Mouse (Mus musculus) large intestine, adult 2 months (tissue): Measurements from ENCODE around the gene Chil3. TPM values are rescaled to one million over a fixed set of nuclear protein-coding genes. Genes with fewer than 3 reads are reported as not detected.
"Not testable (repeated sequence)": the region's sequence is repeated elsewhere in the genome, so short reads cannot be mapped to it uniquely, and the experiment has no call there.

ENCODE experiments used
- DNase-seq: peaks from one replicate; pipeline ENCODE4 v3.0.0-alpha.2; 2012; ENCODE audit warnings: low read depth, low spot score
- WGBS: fragments of 180-500 bp; shearing (Covaris S2); methylation state at CpG from one replicate; pipeline ENCODE4 v1.1.7; 2018; 5-methylcytosine and 5-hydroxymethylcytosine counted together
- polyA plus RNA-seq: library from polyadenylated mRNA; depleted of rRNA; stranded (reverse); fragments of >200 nt; gene quantifications from 2 replicates; pipeline ENCODE4 v1.2.3, GENCODE M21; 2012; rRNA removed

Chil3 gene
- 0.07 TPM in 1 of 2 replicates, not detected in the other for polyA plus RNA-seq

DNA sequence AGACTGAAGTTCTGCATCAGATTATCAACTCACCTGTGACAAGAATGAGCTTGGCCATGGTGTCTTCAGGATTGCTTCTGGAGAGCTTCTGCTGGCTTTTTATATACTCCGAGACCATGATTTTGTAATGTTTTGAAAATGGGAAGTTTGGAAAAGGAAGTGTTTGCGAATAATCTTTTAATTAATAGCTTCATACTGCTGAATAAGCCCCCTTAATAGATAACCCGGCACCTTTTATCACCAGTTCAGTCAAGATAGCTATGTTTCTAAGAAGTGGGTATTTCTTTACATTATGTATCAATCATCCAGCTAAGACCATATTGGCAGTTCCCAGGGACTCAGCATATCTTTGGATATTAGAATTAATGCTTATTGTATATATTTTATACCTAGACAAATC lies at the start of gene Chil3:
TSS of gene Chil3 (minus strand) at position 101 of the 400 bp plus-strand sequence.
- WGBS: 75% methylated on average over 3 of the region's 3 CpGs

DNA sequence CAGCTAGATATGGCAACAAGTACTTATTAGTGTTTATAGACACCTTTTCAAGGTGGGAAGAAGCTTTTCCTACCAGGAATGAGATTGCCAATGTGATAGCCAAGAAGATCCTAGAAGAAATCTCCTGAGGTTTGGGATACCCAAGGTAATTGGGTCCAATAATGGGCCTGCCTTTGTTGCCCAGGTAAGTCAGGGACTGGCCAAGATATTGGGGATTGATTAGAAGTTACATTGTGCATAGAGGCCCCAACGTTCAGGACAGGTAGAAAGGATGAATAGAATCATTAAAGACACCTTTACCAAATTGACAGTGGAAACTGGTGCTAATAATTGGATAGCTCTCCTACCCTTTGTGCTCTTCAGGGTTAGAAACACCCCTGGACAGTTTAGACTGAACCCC lies 30.7 kb upstream of the Chil3 start:
- WGBS: 52% methylated on average over 1 of the region's 1 CpGs

More for the DNA sequence above, at the start of gene Chil3:
- DNase-seq: no peak

DNA sequence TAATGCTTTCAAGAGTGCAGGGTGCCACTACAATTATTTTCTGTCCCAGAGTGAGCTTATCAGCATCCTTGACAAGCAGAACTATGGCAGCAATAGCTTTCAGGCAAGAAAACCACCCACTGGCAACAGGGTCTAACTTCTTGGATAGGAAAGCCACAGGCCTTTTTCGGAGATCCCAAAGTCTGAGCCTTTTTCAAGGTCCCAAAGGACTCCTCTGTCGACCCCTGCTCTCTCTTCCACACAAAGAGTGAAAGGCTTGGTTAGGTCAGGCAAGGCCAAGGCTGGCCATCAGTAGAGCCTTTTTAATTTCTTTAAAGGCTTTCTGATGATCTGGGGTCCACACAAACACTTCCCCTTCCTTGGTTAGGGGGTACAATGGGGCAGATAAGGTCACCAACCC lies 29.9 kb upstream of the Chil3 start:
- DNase-seq: not testable (repeated sequence)
- WGBS: 60% methylated on average over 2 of the region's 2 CpGs

More for the DNA sequence above, 30.7 kb upstream of the Chil3 start:
- DNase-seq: not testable (repeated sequence)

DNA sequence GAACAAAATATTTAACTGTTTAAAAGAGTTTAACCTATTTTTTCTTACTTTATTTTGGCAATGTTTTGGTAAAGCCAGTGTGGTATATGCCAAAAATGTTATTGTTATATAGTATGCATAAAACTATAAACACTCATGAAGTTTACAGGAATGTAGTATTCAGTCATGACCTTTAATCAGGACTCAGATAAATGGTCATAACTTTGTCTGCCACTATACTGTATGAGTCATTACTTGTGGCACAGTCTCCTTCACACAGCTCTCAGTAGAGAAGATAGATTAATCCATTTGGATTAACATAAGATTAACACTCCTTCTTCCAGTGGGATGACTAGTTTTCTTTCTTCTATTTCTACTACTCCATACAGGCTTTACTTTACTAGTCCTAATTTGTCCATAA lies 28.9 kb upstream of the Chil3 start:
- no peak for DNase-seq

DNA sequence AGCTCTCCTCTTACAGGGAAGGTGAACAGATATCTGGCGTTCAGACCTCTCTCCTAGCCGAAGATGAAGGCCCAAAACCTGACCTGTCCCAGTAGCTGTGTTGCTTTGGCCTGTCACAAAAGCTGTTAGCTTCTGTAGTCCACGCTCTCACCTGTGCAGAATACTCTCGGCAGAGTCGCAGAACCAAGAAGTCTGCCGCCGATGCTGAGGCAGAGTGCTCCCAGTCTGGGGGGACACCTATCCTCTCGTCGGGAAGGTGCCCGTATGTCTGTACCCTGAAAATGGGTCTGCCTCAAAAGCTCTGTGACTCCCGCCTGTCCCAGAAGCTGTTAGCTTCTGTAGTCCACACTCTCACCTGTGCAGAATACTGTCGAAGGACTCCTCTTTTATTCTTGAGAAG lies 28.1 kb upstream of the Chil3 start:
- WGBS: 88% methylated on average over 12 of the region's 12 CpGs
- no peak for DNase-seq

DNA sequence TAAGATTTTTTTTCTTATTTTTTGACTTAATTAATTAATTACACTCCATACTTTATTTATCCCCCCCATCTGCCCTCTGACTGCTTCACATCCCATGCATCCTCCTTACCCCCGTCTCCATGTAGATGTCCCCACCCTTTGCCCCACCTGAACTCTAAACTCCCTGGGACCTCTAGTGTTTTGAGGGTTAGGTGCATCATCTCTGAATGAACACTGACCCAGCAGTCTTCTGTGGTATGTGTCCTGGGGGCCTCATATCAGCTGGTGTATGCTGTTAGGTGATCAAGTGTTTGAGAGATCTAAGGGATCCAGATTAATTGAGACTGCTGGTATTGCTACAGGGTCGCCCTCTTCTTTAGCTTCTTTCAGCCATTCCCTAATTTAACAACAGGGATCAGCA lies 20.6 kb upstream of the Chil3 start:
- whole genome bisulfite sequencing: 77% methylated on average over 2 of the region's 2 CpGs
- DNase-seq: no peak

DNA sequence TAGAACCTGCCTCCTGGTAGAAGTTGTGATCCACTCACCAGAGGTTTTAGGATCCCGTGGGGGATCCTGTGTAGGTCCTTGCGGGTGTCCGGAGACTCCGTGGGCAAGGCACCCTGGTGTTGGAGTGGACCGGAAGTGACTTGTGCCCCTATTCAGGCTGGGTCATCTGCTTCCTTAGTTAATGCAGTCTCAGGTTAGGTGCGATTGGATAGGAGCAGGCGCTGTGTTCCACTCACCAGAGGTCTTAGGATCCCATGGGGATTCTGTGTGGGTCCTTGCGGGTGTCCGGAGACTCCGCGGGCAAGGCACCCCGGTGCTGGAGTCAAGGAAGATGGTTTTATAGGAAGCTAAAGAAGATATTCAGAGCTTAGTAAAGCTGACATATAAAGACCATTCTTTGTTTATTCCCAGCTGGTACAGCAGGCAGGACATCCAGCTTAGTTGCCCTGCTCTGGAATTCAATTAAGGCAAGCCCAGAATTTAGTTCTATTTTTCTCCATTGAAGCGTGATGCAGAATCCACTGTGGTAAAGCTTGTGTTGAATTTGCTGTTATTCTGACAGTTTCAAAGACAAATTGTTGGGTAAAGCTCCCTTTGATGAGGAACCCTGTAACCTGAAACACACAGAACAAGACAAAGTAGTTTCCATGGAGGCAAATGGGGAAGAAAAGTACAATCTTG lies 10.3 kb upstream of the Chil3 start:
- DNase-seq: no peak
- 86% methylated on average over 13 of the region's 13 CpGs for WGBS

DNA sequence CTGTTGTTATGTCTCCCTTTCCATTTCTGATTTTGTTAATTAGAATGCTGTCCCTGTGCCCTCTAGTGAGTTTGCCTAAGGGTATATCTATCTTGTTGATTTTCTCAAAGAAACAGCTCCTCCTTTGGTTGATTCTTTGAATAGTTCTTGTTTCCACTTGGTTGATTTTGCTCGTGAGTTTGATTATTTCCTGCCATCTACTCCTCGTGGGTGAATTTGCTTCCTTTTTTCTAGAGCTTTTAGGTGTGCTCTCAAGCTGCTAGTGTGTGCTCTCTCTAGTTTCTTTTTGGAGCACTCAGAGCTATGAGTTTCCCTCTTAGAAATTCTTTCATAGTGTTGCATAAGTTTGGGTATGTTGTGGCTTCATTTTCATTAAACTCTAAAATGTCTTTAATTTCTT lies 7.6 kb upstream of the Chil3 start:
- 55% methylated on average over 2 of the region's 2 CpGs for WGBS
- not testable (repeated sequence) for DNase-seq

DNA sequence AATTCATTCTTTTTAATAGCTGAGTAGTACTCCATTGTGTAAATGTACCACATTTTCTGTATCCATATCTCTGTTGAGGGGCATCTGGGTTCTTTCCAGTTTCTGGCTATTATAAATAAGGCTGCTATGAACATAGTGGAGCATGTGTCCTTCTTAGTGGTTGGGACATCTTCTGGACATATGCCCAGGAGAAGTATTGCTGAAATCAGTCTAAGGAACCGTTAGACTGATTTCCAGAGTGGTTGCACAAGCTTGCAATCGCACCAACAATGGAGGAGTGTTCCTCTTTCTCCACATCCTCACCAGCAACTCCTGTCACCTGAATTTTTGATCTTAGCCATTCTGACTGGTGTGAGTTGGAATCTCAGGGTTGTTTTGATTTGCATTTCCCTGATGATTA lies 5.1 kb upstream of the Chil3 start:
- DNase-seq: not testable (repeated sequence)
- 59% methylated on average over 2 of the region's 2 CpGs for WGBS

DNA sequence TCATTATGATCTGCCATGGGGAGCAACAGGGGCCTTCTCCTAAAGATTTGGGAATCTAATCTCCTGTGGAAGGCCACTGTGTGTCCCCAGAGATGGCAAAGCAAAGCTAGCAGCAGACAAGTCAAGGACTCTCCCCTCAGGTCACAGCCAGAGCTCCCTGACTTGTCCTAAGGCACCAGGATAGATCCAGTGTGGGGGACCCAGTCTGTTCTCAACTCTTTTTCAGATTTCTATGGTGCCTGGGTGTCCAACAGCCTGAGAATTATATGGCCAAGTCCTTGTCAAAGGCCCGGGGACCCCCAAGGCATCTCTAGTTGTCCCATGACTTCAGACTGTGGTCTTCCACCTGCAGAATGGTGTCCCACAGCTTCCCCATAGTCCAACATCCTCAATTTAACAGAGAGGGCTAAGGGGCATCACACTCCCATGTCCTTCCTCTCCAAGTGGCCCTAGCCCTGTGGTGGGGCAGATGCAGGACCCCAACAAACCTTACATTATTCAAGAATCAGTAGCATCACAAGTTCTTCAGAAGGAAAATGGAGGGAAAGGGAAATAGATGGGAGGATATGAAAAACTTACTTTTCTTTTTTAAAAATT lies 3.9 kb upstream of the Chil3 start:
- WGBS: 80% methylated on average over 1 of the region's 1 CpGs

DNA sequence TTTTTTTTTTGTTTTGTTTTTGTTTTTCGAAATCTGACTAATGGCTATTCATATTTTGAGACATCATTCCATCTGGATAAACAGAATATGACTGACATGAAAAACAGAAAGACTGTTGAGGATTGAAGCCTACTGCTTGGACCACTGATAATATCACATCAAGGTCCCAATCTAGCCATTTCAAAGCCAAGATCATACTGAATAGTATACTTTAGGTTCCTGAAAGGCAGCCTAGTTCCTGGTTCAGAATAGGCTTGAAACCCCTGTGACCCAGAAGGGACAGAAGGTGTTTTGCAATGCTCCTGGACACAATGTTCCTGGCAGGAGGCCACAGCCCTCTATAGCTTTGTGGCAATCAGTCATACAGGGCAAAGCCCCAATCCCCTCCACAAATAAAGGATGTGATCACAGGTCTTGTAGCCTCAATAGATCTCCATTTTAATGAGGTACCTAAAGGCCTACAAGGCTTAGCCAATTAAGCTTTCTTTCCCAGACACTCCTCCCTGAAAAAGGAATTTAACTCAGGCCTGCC lies 3.2 kb upstream of the Chil3 start:
- 34% methylated on average over 1 of the region's 1 CpGs for WGBS
- no peak for DNase-seq

More for the DNA sequence above, 3.9 kb upstream of the Chil3 start:
- no peak for DNase-seq

DNA sequence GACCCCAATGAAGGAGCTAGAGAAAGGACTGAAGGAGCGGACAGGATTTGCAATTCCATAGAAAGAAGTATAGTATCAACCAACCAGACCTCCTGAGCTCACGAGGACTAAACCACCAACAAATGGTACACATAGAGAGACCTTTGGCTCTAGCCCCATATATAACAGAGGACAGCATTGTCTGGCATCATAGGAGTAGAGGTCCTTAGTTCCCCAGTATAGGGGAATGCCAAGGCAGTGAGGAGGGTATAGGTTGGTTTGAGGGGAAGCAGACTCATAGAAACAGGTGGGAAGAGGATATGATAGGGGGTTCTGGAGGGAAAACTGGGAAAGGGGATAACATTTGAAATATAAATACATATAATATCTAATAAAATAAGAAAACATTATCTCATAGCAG lies 13.0 kb downstream of the Chil3 start:
- DNase-seq: no peak
- 84% methylated on average over 2 of the region's 2 CpGs for WGBS

DNA sequence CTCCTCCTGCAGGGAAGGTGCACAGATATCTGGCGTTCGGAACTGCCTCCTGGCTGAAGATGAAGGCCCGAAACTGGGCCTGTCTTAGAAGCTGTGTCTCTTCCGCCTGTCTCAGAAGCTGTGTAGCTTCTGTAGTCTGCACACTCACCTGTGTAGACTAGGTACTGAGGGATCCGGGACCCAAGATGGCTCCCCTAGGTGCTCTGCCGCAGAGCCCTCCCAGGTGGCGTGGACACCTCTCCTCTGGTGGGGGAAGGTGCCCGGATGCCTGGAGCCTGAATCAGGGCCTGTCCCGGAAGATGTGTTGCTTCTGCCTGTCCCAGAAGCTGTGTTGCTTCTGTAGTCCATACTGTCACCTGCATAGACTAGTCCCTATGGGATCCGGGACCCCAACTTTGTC lies 23.3 kb downstream of the Chil3 start:
- 86% methylated on average over 10 of the region's 10 CpGs for WGBS
- DNase-seq: no peak

DNA sequence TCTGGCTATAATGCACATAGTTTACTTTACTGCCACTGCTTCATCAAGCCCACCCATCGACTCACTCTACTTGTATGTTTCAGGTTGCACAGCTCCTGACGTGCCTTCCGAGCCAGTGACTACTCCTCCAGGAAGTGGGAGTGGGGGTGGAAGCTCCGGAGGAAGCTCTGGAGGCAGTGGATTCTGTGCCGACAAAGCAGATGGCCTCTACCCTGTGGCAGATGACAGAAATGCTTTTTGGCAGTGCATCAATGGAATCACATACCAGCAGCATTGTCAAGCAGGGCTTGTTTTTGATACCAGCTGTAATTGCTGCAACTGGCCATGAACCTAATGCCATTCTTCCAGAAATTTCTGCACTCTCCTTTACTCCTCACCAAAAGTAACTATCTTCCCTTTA lies 35.7 kb downstream of the Chil3 start:
- no peak for DNase-seq
- 69% methylated on average over 5 of the region's 5 CpGs for WGBS

DNA sequence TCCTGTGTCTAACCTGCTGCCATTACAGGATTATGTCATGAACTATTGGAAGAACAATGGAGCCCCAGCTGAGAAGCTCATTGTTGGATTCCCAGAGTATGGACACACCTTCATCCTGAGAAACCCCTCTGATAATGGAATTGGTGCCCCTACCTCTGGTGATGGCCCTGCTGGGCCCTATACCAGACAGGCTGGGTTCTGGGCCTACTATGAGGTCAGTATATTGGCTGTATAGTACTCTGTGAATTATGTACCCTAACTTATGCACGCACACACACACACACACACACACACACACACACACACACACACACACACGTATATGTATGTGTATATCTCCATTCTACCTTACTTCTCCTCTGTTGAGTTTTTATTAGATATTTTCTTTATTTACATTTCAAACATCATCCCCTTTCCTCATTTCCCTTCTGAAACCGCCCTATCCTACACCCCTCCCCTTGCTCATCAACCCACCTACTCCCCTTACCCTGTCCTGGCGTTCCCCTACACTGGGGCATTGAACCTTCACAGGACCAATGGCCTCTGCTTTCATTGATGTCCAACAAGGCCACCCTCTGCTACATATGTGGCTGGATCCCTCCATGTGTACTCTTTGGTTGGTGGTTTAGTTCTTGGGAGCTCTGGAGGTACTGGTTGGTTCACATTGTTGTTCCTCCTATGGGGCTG lies 38.4 kb downstream of the Chil3 start:
- DNase-seq: no peak
- WGBS: 65% methylated on average over 4 of the region's 4 CpGs

DNA sequence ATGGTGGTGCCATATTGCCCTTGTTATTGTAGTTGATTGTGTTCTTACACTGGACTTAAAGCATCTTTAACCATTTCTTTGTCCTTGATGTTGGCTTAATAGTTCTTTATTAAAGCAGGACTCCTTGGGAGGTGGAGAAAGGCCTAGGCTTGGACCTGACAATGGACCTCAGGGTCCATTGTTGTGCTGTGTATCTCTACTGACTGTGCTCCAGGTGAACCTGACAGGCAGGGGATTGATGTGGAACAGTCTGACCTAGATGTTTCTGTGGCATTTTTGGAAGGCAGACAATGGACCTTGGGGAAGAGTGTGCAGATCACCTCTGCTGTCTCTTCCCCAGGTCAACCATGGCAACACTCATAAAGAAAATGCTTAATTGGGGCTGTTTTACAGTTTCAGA lies 40.4 kb downstream of the Chil3 start:
- DNase-seq: no peak

DNA sequence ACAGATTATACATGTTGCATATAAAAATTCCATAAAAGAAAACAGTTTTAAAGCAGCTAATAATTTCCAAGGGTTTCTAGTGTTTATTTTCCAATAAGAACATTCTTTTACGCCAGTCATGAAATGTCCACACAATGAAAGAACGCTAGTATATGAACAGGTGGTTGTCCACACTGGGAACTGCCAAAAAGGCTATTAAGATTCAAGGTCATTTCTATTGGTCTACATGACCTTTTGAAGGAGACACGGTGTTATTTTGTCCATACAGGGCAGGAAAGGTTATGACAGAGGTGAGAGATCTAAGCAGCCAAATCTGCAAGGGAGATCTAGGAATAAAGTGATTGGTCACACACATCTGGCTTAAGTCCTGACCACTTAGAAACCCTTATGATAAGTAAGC lies 54.4 kb downstream of the Chil3 start, which contains the start of gene Chia1:
TSS of gene Chia1 (plus strand) at position 301 of the 400 bp plus-strand sequence.
- WGBS: 73% methylated on average over 3 of the region's 3 CpGs
- no peak for DNase-seq
